Mouse (Mus musculus) T-helper 2 cell (primary cell): ENCODE measurements at regions not wholly inside any gene's neighbourhood (a gene's known extent, or its start where the extent isn't known, plus 50 kb on each side); places are given as distances from the start of the nearest gene placed in this dataset.
"Not testable (repeated sequence)": the region's sequence is repeated elsewhere in the genome, so short reads cannot be mapped to it uniquely, and the experiment has no call there.

Experiments used
- in situ Hi-C: fragments of 300-600 bp; cut with MboI, MseI; formaldehyde crosslinking; loops from one replicate; pipeline ENCODE4 v1.15.1; 2025; ENCODE audit warnings: high pct_unique_total_duplicates

DNA sequence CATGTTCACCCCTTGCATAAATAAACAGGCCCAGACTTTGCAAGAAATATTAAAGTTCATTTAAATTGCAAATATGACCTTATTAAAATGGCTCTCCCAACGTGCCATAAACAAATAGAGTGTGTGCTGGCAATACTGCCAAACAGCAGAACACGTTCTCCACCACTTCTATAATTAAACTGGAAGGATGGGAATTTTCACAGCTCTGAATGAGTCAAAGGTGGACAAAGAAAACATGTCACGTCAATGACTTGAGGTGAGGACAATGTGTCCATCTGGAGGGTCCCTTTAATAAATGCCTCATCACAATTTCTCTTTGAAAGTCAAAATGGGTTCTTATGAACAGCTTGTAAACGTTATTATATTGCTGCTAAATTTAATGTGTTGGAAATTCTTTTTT is 114.8 kb downstream of the Galc start:
- in situ Hi-C loops, result no loop called here

DNA sequence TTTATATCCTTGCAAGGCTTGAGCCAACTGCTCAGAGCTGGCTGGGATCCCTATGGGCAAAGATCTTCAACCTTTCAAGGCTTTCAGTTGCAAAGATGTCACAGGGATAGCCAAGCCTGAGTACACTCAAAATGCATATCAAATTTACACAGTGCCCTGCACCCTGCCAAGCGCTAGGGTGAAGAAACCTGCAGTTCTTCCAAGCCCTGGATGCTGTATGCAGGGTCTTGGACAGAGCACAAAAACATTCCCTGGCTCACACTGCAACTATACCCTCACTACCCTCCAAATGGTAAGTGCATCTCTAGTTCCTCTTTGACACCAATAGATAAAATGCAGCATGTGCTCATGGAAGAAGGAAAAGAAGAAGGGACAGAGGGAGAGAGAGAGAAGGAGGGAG is 116.1 kb downstream of the Galc start:
- in situ Hi-C loops, result no loop called here

DNA sequence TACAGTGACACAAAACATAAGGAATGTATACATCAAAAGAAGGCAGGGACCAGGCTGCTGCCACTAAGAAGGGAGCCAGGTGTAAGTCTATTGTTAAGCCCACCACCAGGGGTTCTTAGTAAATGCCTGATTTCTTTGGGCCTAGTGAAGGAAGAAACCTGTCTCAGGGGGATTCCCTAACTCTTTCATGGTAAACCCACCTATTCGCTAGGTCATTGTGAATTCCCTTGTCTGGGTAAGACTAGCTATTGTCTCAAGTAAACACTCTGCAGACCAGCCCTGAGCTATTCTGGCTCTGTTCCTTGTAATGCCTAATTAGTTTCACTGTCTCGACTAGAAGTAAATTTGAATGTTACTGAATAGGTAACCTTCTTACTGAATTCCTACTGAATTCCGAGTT is 119.4 kb downstream of the Galc start:
- in situ Hi-C loops, result not testable (repeated sequence)

DNA sequence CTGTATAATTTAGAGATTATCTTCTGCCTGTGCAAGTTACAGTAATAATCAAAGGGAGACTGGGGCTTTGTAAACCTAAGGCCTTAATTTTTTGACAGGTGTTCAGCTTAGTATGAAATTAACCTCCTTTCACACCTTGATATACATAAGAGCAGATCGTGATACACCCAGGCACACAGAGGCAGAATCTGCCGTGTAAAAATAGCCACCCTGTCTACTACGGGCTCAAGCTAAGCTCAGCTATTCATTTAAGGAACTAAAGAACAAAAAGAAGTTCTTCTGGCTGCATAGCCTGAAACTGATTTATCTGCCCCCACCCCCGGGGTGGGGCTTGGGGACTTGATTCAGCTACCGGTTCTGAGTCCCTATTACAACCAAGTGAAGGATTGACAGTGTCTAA is 128.0 kb downstream of the Galc start:
- in situ Hi-C loops, result no loop called here

DNA sequence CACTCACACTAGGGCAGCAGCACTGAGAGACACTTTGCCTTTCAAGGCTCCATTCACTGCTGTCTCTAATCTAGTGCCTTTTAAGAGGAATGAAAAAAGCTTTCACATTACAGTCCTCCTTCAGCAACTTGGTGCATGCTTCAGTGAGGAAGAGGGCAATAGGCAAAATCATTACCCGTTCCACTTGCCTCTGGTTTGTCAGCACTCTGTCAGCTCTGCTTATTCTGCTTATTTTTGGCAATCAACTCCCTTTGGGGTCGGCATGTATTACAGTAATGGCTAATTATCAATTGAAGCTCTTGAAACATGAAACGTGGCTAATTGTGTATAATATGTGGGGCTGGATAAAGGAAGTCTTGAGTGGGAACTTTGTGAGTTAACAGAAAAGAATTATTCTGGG is 135.7 kb downstream of the Galc start:
- in situ Hi-C loops, result loop anchor here (10.0 kb wide), 1 partner anchor 1519 kb away; no protein-coding TSS in a partner anchor

DNA sequence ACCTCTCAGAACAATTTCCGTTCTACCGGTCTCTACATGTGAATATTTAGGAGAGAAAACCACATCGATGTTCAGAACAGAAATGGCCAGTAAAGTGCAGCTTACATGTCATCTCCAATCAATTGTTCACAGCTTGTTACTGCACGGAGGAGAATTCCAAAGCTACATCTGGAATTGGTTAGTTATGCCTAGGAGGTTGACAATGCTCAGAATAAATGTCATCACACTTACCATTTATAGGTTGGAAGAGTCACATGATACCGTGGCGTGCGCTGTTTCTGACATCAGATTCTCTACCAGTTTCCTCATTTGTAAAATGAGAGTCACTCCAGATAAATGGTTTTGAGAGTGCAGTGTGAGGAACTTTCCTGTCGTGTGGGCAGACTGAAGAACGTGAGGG is 151.2 kb downstream of the Galc start:
- in situ Hi-C loops, result no loop called here

DNA sequence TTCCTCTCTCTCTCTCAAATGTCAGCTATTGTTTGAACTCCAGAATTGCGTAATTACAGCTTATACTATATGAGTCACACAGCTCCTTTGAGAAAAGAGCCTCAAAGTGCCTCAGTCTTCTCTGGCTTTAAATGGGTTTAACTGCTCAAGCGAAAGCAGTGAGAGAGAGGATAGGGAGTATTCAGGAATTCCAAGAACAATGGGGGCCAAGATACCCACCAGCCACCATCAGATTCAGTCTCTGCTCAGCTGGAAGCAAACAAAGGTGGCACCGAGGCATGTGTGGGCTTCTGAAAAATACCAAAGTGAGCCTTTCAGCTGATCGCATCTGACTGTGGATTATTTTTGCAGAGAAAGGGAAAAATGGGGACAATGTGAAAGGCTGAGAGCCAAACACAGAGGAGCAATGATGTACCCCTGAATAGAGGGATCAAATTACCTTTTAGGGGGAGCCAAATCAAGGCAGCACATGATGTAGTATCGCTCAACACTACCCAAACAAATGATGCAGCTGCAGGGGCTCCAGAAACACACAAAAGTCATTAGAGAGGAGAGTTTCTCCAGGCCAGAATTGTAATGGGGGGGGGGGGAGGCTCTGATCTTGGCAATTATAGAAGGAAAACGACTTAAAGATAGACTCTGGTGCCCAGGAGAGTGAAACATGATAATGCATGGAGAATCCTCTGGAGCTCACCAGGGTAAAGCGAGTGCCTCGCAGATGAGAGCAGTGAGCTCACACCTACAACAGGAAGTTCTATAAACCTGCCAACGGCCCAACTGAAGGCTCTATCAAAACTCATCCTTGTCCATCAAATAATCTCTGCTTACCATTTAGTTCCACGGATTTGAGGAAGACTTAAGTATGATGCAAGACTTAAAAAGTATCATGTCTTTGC is 152.2 kb downstream of the Galc start:
- in situ Hi-C loops, result no loop called here

DNA sequence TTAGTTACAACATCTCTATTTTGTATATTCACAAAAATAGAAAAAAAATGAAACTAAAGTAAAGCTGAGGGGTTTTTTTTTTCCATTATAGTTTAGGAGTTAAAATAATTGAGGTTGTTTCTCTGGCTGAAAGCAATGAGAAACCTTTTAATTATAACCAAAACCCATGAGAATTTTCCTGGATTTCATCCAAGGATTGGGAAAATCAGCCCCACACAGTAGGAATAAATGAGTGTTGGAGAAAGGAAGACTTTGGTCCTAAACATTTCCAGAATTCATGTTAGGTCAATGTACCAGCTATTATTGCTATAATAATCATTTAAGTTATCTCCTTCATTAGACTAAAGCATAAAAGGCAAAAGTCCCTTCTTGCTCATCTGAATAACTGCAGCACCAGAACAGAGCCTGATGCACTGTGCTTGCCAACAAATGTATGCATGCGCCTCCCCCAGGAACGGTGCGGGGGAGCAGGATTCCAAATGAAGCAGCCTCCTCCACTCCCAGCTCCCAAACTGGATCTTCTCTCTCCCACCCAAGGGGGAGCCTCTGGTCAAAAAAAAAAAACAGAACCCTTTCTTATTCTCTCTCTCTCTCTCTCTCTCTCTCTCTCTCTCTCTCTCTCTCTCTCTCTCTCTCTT is 153.0 kb downstream of the Galc start:
- in situ Hi-C loops, result no loop called here

DNA sequence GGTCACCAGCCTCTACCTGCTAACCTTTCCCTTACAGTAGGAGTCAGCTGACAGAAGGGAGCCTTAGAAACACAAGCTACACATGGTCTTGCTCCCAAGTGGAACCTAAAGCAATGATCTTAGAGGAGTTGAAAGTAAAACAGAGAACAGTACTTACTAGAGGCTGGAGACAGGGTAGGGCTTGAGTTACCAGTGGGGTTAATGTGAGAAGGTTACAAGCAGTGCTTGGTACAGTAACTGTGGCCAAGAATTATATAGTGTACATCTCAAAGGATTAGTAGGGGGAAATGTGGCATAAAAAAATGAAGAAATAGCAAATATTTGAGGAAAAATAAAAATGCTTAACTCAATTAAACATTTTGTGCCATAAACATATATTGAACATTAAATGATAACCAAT is 153.5 kb downstream of the Galc start:
- in situ Hi-C loops, result no loop called here

DNA sequence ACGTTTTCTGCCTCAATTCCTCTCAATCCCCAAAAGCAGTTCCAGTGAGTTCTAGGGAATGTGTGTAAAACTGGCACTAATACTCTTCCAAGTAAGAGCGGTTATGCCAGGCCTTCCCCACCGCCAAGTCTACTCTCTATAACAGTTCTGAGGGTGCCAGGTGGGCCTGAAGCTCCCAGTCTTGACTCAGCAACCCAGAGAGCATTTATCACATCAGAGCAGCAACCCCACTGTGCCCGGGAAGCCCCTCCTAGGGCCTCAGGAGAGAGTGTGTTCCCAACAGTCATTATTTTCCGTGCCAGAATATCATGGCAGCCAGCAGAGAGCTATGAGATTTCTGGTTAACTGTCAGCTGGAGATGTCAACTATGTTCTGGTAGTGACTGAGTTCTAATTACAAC is 169.1 kb downstream of the Galc start:
- in situ Hi-C loops, result no loop called here

DNA sequence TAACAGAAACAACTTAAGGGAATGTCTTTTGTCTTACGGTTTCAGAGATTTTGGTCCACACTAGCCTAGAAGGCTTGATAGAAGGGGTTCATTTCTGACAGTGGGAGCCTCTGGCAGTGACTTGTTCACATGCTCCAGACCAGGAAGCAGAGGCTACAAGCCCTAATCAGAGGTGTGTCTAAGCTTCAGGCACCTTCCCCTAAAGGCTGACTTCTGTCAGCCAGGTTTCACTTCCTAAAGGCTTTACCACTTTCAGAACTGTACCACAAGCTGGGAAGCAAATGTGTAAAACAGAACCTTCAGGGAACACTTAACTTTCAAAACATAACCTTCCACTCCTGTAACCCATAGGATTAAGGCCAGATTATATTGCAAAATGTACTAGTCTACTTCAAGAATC is 180.9 kb downstream of the Galc start:
- in situ Hi-C loops, result no loop called here

DNA sequence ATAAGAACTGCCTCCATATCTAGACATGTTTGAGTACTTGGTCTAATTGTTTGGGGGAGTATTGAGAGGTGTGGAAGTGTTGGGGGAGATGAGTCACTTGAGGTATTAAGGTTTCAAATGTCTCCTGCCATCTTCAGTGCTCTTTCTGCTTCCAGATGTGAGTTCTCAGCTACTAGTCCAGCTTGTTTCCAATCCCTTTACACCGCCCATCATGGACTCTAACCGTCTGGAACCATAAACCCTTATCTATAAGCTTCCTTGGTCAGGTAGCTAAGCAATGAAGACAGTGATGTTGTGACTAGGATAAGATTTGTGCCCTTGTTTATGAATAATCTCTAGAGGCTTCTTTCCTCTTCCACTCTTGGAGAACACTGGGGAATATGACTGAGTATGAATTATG is 183.7 kb downstream of the Galc start:
- in situ Hi-C loops, result no loop called here

DNA sequence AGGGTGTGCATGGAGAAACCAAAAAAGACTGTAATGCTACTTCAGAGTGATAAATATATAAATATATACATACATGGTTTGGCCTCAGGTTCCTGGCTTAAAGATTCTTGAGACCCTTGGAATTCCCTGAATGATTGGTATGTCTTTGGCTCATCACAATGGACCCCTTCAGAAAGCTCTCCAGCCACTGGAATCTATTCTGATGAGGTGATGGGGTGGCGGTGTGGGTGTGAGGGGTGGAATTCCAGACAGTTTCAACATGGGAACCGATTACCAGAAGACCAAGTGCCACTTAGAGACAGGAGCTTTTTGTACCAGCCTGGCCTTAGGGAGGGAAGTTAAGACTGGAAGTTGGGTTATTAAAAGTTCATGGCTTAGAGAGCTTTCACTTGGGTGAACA is 190.1 kb downstream of the Galc start:
- in situ Hi-C loops, result no loop called here

DNA sequence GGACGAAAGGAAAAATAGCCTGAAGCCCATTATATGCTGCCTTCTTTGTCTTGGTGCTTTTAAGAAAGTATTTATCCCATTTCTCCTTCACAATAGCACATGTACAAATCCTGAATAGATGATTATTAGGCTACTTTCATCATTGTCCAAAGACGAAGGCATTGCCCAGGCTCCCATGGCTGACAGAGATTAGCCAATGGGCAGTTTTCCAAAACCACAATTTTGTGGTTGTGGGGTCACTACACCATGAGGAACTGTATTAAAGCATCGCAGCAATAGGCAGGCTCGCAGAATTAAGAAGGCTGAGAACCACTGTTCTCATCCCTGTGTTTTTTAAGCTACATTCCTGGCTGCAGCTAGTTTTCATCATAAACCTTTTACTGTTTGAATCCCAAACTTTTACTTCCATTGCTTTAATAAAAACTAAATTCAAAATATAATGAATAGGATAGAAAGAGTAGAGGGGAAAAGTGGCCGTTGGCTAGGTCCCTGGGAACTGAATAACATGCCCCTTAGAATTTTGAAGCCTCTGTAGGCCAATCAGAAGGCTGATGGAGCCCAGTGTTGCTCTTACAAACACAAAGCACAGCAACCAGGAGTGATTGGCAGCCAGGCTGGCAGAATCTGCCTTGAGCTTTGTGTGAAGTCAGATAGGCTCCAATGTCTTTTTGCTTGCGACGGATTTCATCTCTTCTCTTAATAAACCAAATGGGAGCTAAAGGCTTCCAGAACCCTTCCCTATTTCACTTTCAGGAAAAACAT is 199.7 kb downstream of the Galc start:
- in situ Hi-C loops, result no loop called here

DNA sequence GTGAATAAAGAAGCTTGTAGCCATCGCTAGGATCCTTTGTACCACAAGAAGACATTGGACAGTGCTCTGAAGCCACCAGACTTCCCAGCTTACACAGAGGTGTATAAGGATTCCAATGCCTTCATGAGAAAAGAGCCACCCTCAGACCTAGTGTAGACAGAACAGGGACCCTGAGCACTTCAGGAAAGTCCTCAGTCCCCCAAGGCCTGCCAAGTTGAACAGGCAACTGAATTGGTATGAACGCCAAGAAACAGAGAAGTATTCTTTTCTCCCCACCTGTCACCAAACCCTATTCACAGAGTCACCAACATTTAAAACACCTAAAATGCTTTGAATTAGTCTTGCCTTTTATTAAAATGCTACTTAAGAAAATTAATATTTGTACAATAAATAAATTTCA is 200.3 kb downstream of the Galc start:
- in situ Hi-C loops, result no loop called here

DNA sequence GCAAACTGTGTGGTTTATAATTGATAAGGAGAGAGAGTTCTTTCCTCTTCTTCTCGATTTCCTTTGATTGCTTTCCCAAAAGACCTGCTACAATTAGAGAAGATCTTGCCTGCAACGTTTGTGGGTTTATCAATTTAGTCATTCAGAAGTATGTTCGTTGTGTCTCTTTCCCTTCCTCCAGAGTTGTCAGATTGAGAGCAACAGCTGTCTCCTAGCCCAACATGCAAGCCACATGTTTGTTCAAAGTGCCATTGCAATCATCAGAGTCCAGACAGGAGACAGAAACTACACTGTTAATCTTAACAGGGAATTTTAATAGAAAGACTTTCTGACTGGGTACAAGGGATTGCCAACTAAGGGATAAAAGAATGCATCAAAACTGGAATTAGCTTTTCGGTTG is 208.3 kb downstream of the Galc start:
- in situ Hi-C loops, result no loop called here

DNA sequence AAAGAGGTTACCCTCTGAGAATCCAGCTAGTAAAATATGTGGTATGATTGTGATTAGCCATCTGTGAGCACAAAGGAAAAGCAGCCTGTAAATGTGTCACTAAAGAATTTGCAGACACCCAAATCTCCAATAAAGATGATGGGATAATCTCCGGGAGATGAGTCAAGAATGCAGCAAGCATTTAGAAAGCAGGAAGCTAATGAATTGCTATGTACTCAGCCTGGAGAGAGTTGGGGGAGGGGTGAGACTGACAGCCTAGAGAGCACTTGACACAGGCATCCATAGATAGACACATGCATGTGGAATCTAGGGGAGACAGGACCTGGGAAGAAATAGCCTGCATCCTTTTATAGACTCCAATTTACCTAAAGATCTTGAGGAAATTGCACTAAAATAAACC is 208.8 kb downstream of the Galc start:
- in situ Hi-C loops, result no loop called here

DNA sequence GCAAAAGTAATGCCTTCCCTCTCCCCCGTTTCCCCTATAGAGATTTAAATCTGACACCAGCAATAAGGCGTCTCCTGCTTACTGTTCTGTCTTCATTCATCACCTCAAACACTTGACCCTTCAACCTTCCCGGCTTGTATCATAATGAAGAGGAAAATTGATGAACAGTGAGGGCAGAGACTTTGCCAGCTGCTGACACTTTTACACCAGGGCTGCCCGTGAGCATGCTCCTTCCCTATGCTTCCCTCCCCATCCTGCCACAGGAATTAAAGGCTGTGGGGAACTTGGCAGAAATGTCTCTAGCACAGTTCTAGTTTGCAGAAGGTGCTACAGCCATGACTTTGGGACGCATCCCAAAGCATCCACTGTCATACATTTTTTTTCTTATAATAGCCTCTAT is 209.2 kb downstream of the Galc start:
- in situ Hi-C loops, result no loop called here

DNA sequence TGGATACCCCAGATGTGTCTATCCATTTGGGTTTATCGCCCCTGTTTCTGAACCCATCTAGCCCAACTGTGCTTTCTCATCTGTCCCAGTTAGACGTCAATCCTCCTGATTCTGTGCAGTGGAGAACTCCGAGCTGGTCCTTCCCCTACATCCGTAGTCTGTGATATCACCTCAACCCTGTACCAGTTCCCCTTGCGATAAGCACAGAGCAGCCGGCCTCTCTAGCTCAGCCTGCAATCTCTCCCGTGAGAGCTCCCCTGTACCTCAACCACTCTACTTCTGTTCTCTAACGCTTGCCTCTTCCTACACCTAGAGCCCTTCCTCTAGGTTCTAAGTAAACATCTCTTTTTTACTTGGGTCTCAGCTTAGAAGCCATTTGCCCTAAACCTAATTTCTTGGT is 211.5 kb downstream of the Galc start:
- in situ Hi-C loops, result no loop called here

DNA sequence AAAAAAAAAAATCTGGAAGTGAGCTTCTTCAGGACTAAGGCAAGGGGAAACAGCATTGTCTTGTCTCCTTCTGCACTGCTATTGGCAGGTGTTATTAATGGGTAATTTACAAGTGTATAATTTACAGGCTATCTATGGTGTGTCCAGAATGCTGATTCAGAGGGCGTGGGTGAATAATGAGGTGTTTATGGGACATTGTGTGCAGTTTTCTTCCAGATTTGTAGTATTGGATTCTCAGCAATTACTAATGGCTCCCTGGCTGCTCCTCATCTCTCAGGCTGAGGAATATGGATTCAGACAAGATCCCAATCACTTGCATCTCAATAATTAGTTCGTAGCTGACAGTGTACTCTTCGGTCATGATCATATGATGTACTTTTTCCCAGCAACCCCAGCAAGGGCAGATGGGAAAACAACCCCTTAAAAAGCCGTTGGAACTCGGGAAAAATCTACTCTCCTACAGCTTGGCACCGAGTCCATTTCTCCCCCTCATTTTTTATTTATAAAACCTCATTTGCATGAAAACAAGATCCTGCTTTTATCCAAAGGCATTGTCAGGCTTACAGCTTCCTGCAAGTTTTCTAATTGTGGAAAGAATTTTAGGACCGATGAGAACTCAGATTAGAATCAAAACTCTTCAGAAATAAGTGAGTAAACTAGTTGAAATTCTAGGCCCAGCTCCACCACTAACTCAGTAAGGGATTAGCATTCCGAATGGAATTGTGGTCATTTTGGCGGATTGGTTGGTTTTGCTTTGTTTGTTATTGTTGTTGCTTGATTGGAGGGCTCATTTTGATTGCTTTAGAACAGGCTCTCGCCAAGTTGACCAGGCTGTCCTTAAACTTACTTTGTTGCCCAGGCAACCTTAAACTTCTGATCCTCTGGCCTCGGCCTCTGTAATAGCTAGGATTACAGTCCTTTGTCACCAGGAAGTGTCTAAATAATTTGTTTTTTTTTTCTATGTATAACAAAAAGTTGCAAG is 212.5 kb downstream of the Galc start:
- in situ Hi-C loops, result no loop called here

DNA sequence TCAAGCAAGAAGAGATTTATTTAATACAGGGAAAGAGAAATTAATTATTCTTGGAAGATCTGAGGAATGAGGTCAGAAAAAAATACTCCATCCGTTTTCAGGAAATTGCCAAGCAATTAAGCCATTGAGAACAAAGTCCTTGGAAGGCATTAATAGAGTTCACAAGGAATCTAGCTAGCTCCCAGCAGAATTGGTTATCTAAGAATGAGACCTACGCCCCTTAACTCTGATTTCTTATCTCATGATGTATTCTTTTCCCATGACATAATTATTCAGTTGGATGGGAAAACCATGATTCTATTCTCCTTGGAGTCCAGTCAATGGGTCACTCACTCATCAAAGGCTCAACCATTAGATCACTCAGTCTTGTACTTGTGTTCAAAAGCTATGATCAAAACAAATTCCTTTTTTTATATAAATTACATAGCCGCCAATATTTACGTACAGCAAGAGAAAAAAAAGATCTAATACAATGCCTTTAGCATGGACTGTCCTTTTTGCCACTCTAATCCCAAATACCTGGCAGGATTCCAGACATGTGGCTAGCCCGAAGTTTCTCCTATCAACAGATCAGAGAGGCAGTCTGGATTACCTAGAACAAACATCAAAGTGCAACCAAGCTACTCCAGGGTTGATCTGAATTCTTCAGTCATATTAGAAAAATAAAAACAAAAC is 213.3 kb downstream of the Galc start:
- in situ Hi-C loops, result no loop called here
